Mouse (Mus musculus): ENCODE data around the gene Csnk2a1. TPM values are rescaled to one million over a fixed set of nuclear protein-coding genes. Genes with fewer than 3 reads are reported as not detected.
"Not testable (repeated sequence)": the region's sequence is repeated elsewhere in the genome, so short reads cannot be mapped to it uniquely, and the experiment has no call there.

Gene Csnk2a1
- polyA plus RNA-seq, 1 experiment from 2014 or later, result 102 TPM

- Histone ChIP-seq H3K27me3 (no peaks in the 10 kb centered on the region), H3K4me2 (no peak overlapping the region), H3K9me3 (no peaks in the 10 kb centered on the region), H3K27ac (no peak overlapping the region), H3K9ac (no peak overlapping the region), H3K4me1 (peaks cover 5% of the 10 kb centered on the region; the same call in 1 of the 2 replicates), H3K36me3 (no peaks in the 10 kb centered on the region), H3K4me3 (no peak overlapping the region)
- WGBS, result 73% methylated on average over 7 of the region's 7 CpGs
- ATAC-seq (ENCODE audit: insufficient number of reproducible peaks, insufficient read depth, low FRiP score, low TSS enrichment, low read depth), result no peak
Measured at GRCm38 (mm10) chr2:152193346-152193710, 33.3 kb upstream of the Csnk2a1 start.

GRCm38 (mm10) chr2:152194586-152194985, 32.1 kb upstream of the Csnk2a1 start:
- H3K4me3 ChIP-seq, result no peak overlapping the region
- H3K9ac ChIP-seq, result no peak overlapping the region
- no peak overlapping the region for H3K4me2 ChIP-seq
- no peak for ATAC-seq (ENCODE audit: insufficient number of reproducible peaks, insufficient read depth, low FRiP score, low TSS enrichment, low read depth)
- 72% methylated on average over 2 of the region's 2 CpGs for WGBS
- no peaks in the 10 kb centered on the region for H3K36me3 ChIP-seq
- H3K27me3 ChIP-seq, result no peaks in the 10 kb centered on the region
- H3K4me1 ChIP-seq, result peaks cover 4% of the 10 kb centered on the region; the same call in 1 of the 2 replicates
- no peaks in the 10 kb centered on the region for H3K9me3 ChIP-seq
- H3K27ac ChIP-seq, result no peak overlapping the region

- Histone ChIP-seq H3K27ac (no peak overlapping the region), H3K27me3 (no peaks in the 10 kb centered on the region), H3K4me1 (no peaks in the 10 kb centered on the region), H3K4me2 (no peak overlapping the region), H3K36me3 (no peaks in the 10 kb centered on the region), H3K9me3 (no peaks in the 10 kb centered on the region), H3K9ac (no peak overlapping the region), H3K4me3 (no peak overlapping the region)
- WGBS, result 39% methylated on average over 3 of the region's 3 CpGs
- ATAC-seq (ENCODE audit: insufficient number of reproducible peaks, insufficient read depth, low FRiP score, low TSS enrichment, low read depth), result no peak
Measured at GRCm38 (mm10) chr2:152196896-152197295, 29.7 kb upstream of the Csnk2a1 start.

GRCm38 (mm10) chr2:152197301-152197712, 29.3 kb upstream of the Csnk2a1 start:
- no peaks in the 10 kb centered on the region for H3K27me3 ChIP-seq
- WGBS, result 46% methylated on average over 10 of the region's 10 CpGs
- no peak overlapping the region for H3K27ac ChIP-seq
- H3K9me3 ChIP-seq, result no peaks in the 10 kb centered on the region
- no peak overlapping the region for H3K4me2 ChIP-seq
- H3K9ac ChIP-seq, result no peak overlapping the region
- no peak for ATAC-seq (ENCODE audit: insufficient number of reproducible peaks, insufficient read depth, low FRiP score, low TSS enrichment, low read depth)
- H3K4me1 ChIP-seq, result no peaks in the 10 kb centered on the region
- no peak overlapping the region for H3K4me3 ChIP-seq
- H3K36me3 ChIP-seq, result no peaks in the 10 kb centered on the region

GRCm38 (mm10) chr2:152206139-152206538, 20.5 kb upstream of the Csnk2a1 start:
- not testable (repeated sequence) for H3K4me3 ChIP-seq; H3K27ac ChIP-seq; ATAC-seq (ENCODE audit: insufficient number of reproducible peaks, insufficient read depth, low FRiP score, low TSS enrichment, low read depth); H3K4me2 ChIP-seq; H3K27me3 ChIP-seq; H3K9me3 ChIP-seq; H3K9ac ChIP-seq; H3K36me3 ChIP-seq; H3K4me1 ChIP-seq
- WGBS, result 90% methylated on average over 8 of the region's 9 CpGs

GRCm38 (mm10) chr2:152211871-152212270, 14.8 kb upstream of the Csnk2a1 start:
- 78% methylated on average over 3 of the region's 3 CpGs for whole genome bisulfite sequencing
- no peak overlapping the region for H3K4me2 ChIP-seq
- no peaks in the 10 kb centered on the region; the same call in 1 of the 2 replicates for H3K27me3 ChIP-seq
- no peak overlapping the region for H3K9ac ChIP-seq
- no peaks in the 10 kb centered on the region for H3K36me3 ChIP-seq
- no peak overlapping the region for H3K4me3 ChIP-seq
- H3K9me3 ChIP-seq, result no peaks in the 10 kb centered on the region
- no peak overlapping the region for H3K27ac ChIP-seq
- no peak for ATAC-seq (ENCODE audit: insufficient number of reproducible peaks, insufficient read depth, low FRiP score, low TSS enrichment, low read depth)
- no peaks in the 10 kb centered on the region for H3K4me1 ChIP-seq

GRCm38 (mm10) chr2:152216975-152217374, 9.7 kb upstream of the Csnk2a1 start:
- Histone ChIP-seq H3K27me3 (no peaks in the 10 kb centered on the region; the same call in 1 of the 2 replicates), H3K27ac (no peak overlapping the region), H3K4me1 (no peaks in the 10 kb centered on the region), H3K9me3 (no peaks in the 10 kb centered on the region; the same call in 1 of the 2 replicates), H3K9ac (no peak overlapping the region), H3K4me2 (no peak overlapping the region), H3K4me3 (no peak overlapping the region), H3K36me3 (no peaks in the 10 kb centered on the region)
- WGBS, result 59% methylated on average over 1 of the region's 1 CpGs
- no peak for ATAC-seq (ENCODE audit: insufficient number of reproducible peaks, insufficient read depth, low FRiP score, low TSS enrichment, low read depth)

GRCm38 (mm10) chr2:152223521-152224300, 2.9 kb upstream of the Csnk2a1 start:
- Histone ChIP-seq H3K4me2 (no peak overlapping the region), H3K9me3 (no peaks in the 10 kb centered on the region), H3K27ac (no peak overlapping the region), H3K36me3 (no peaks in the 10 kb centered on the region), H3K4me1 (peaks cover 16% of the 10 kb centered on the region), H3K4me3 (no peak overlapping the region), H3K9ac (no peak overlapping the region), H3K27me3 (no peaks in the 10 kb centered on the region)
- 77% methylated on average over 8 of the region's 8 CpGs for WGBS
- ATAC-seq (ENCODE audit: insufficient number of reproducible peaks, insufficient read depth, low FRiP score, low TSS enrichment, low read depth), result no peak

GRCm38 (mm10) chr2:152225536-152225935, 1.1 kb upstream of the Csnk2a1 start:
- Histone ChIP-seq H3K4me1 (peaks cover 18% of the 10 kb centered on the region), H3K9me3 (no peaks in the 10 kb centered on the region), H3K27me3 (no peaks in the 10 kb centered on the region), H3K36me3 (0 out of 2 replicates have a peak, but pooled peaks cover 2% of the 10 kb centered on the region), H3K9ac (peak overlapping the region; percentile 97), H3K27ac (peak overlapping the region; percentile 99; the same call in 1 of the 2 replicates), H3K4me3 (0 out of 2 replicates have a peak overlapping the region, but pooled peaks have one; percentile 90), H3K4me2 (peak overlapping the region; percentile 57)
- 79% methylated on average over 7 of the region's 7 CpGs for WGBS
- no peak for ATAC-seq (ENCODE audit: insufficient number of reproducible peaks, insufficient read depth, low FRiP score, low TSS enrichment, low read depth)

- H3K4me3 ChIP-seq, result peak overlapping the region; percentile 90
- H3K9ac ChIP-seq, result peak overlapping the region; percentile 97
- peak overlapping the region; percentile 99 for H3K27ac ChIP-seq
- WGBS, result under 1% methylated on average over 38 of the region's 38 CpGs
- peak; percentile 76 for ATAC-seq (ENCODE audit: insufficient number of reproducible peaks, insufficient read depth, low FRiP score, low TSS enrichment, low read depth)
- 0 out of 2 replicates have a peak, but pooled peaks cover 2% of the 10 kb centered on the region for H3K36me3 ChIP-seq
- no peaks in the 10 kb centered on the region for H3K9me3 ChIP-seq
- peaks cover 18% of the 10 kb centered on the region for H3K4me1 ChIP-seq
- H3K27me3 ChIP-seq, result no peaks in the 10 kb centered on the region
- H3K4me2 ChIP-seq, result peak overlapping the region; percentile 74
Measured at GRCm38 (mm10) chr2:152227051-152227481, 427 bp downstream of the Csnk2a1 start.

GRCm38 (mm10) chr2:152230046-152230445, 3.4 kb downstream of the Csnk2a1 start:
- Histone ChIP-seq H3K9me3 (no peaks in the 10 kb centered on the region), H3K27me3 (no peaks in the 10 kb centered on the region), H3K27ac (no peak overlapping the region), H3K9ac (no peak overlapping the region), H3K4me2 (no peak overlapping the region), H3K36me3 (0 out of 2 replicates have a peak, but pooled peaks cover 2% of the 10 kb centered on the region), H3K4me3 (no peak overlapping the region), H3K4me1 (peaks cover 18% of the 10 kb centered on the region)
- no peak for ATAC-seq (ENCODE audit: insufficient number of reproducible peaks, insufficient read depth, low FRiP score, low TSS enrichment, low read depth)

GRCm38 (mm10) chr2:152237926-152238325, 11.3 kb downstream of the Csnk2a1 start:
- no peak for ATAC-seq (ENCODE audit: insufficient number of reproducible peaks, insufficient read depth, low FRiP score, low TSS enrichment, low read depth)
- no peak overlapping the region for H3K4me3 ChIP-seq
- H3K4me2 ChIP-seq, result no peak overlapping the region
- no peaks in the 10 kb centered on the region for H3K9me3 ChIP-seq
- no peak overlapping the region for H3K9ac ChIP-seq
- peaks cover 31% of the 10 kb centered on the region for H3K36me3 ChIP-seq
- H3K4me1 ChIP-seq, result no peaks in the 10 kb centered on the region
- no peaks in the 10 kb centered on the region for H3K27me3 ChIP-seq
- WGBS, result 90% methylated on average over 1 of the region's 1 CpGs
- H3K27ac ChIP-seq, result no peak overlapping the region
